Mouse (Mus musculus): ENCODE measurements around the gene Nfasc.

Gene Nfasc

GRCm38 (mm10) chr1:132732307-132732706 lies 9.3 kb downstream of the Nfasc start:
- DNase-seq (ENCODE audit: low read depth, low spot score): no peak

- no peak for DNase-seq (ENCODE audit: low read depth, low spot score)
These were observed 14.0 kb downstream of the Nfasc start for GRCm38 (mm10) chr1:132727548-132727947.

- no peak for DNase-seq (ENCODE audit: low read depth, low spot score)
These were observed 19.2 kb downstream of the Nfasc start for GRCm38 (mm10) chr1:132722362-132722761.

GRCm38 (mm10) chr1:132721266-132721665 lies 20.3 kb downstream of the Nfasc start:
- no peak for DNase-seq (ENCODE audit: low read depth, low spot score)

- no peak for DNase-seq (ENCODE audit: low read depth, low spot score)
These were observed 23.4 kb downstream of the Nfasc start for GRCm38 (mm10) chr1:132718225-132718624.

- no peak for DNase-seq (ENCODE audit: low read depth, low spot score)
These were observed 26.6 kb downstream of the Nfasc start for GRCm38 (mm10) chr1:132715044-132715443.

- DNase-seq (ENCODE audit: low read depth, low spot score): no peak
These were observed 32.2 kb downstream of the Nfasc start for GRCm38 (mm10) chr1:132709419-132709818.

- DNase-seq (ENCODE audit: low read depth, low spot score): no peak
These were observed 34.3 kb downstream of the Nfasc start for GRCm38 (mm10) chr1:132707301-132707700.

- DNase-seq (ENCODE audit: low read depth, low spot score): peak; percentile 53
These were observed 38.1 kb downstream of the Nfasc start for GRCm38 (mm10) chr1:132703467-132703866.

GRCm38 (mm10) chr1:132696926-132697325 lies 44.7 kb downstream of the Nfasc start:
- DNase-seq (ENCODE audit: low read depth, low spot score): no peak

- no peak for DNase-seq (ENCODE audit: low read depth, low spot score)
These were observed 45.4 kb downstream of the Nfasc start for GRCm38 (mm10) chr1:132696232-132696631.

GRCm38 (mm10) chr1:132694007-132694406 lies 47.6 kb downstream of the Nfasc start:
- DNase-seq (ENCODE audit: low read depth, low spot score): no peak

- DNase-seq (ENCODE audit: low read depth, low spot score): no peak
These were observed 52.4 kb downstream of the Nfasc start for GRCm38 (mm10) chr1:132689181-132689580.

GRCm38 (mm10) chr1:132678935-132679334 lies 62.7 kb downstream of the Nfasc start:
- DNase-seq (ENCODE audit: low read depth, low spot score): no peak

GRCm38 (mm10) chr1:132678076-132678475 lies 63.5 kb downstream of the Nfasc start:
- peak; percentile 70 for DNase-seq (ENCODE audit: low read depth, low spot score)

GRCm38 (mm10) chr1:132672704-132673103 lies 68.9 kb downstream of the Nfasc start:
- DNase-seq (ENCODE audit: low read depth, low spot score): no peak

GRCm38 (mm10) chr1:132669200-132669599 lies 72.4 kb downstream of the Nfasc start:
- no peak for DNase-seq (ENCODE audit: low read depth, low spot score)

- DNase-seq (ENCODE audit: low read depth, low spot score): no peak
These were observed 81.2 kb downstream of the Nfasc start for GRCm38 (mm10) chr1:132660354-132660753.

GRCm38 (mm10) chr1:132659604-132660003 lies 82.0 kb downstream of the Nfasc start:
- no peak for DNase-seq (ENCODE audit: low read depth, low spot score)

GRCm38 (mm10) chr1:132655611-132656010 lies 86.0 kb downstream of the Nfasc start:
- peak; percentile 57 for DNase-seq (ENCODE audit: low read depth, low spot score)

- no peak for DNase-seq (ENCODE audit: low read depth, low spot score)
These were observed 86.8 kb downstream of the Nfasc start for GRCm38 (mm10) chr1:132654769-132655168.

- no peak for DNase-seq (ENCODE audit: low read depth, low spot score)
These were observed 87.6 kb downstream of the Nfasc start for GRCm38 (mm10) chr1:132653841-132654457.

GRCm38 (mm10) chr1:132653161-132653560 lies 88.4 kb downstream of the Nfasc start:
- DNase-seq (ENCODE audit: low read depth, low spot score): no peak

- DNase-seq (ENCODE audit: low read depth, low spot score): no peak
These were observed 90.9 kb downstream of the Nfasc start for GRCm38 (mm10) chr1:132650680-132651079.

Measured in ES-CJ7 (cell line).